Mouse (Mus musculus): ENCODE measurements around the gene Eml6. TPM values are rescaled to one million over a fixed set of nuclear protein-coding genes. Genes with fewer than 3 reads are reported as not detected.
"Not testable (repeated sequence)": the region's sequence is repeated elsewhere in the genome, so short reads cannot be mapped to it uniquely, and the experiment has no call there.

The Eml6 gene
- polyA plus RNA-seq, 1 experiment, result not detected

DNA sequence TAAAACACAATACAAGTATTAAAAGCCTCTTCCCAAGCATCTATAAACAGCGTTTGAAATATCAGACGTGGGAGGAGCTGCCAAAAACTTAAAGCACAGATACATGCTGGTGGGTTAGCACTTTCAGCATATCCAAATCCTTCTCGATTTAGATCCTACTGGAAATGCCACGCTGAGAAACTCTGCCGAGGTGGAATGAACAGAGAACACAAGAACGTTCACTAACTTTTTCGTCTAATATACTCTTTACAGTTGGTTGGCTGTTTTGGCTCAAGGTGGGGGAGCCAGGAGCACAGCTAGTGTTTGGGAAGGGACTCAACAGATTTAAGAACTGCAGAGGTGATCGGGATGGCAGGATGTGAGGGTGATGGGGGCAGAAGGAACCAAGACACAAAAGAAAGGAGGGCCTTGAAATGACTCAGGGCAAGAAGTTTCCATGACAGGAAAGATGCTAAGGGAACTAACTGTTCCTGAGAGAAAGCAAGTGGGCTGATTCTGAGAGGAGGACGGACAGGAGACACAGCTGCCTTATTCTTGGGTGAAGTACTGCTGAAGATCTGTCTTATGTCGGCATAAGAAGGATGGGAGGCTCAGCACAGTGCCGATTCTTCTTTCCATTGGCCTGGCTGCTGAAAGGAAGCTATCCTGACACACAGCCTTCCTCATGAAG is 259.4 kb downstream of the Eml6 start:
- H3K4me3 ChIP-seq (replicated peaks), result no peak overlapping the region
- H3K36me3 ChIP-seq (ENCODE audit: control insufficient read depth), result no peaks in the 10 kb centered on the region
- no peaks in the 10 kb centered on the region for H3K9me3 ChIP-seq (ENCODE audit: control insufficient read depth, low read length)
- H3K27me3 ChIP-seq (ENCODE audit: control insufficient read depth), result no peaks in the 10 kb centered on the region; the same call in 1 of the 2 replicates
- no peak for TF ChIP-seq TAL1 (IDR thresholded peaks at IDR 0.05; ENCODE audit: low read length)
- TF ChIP-seq GATA1 (IDR thresholded peaks at IDR 0.05; ENCODE audit: low read length), result no peak
- no peaks in the 10 kb centered on the region for H3K4me1 ChIP-seq (ENCODE audit: control insufficient read depth)

DNA sequence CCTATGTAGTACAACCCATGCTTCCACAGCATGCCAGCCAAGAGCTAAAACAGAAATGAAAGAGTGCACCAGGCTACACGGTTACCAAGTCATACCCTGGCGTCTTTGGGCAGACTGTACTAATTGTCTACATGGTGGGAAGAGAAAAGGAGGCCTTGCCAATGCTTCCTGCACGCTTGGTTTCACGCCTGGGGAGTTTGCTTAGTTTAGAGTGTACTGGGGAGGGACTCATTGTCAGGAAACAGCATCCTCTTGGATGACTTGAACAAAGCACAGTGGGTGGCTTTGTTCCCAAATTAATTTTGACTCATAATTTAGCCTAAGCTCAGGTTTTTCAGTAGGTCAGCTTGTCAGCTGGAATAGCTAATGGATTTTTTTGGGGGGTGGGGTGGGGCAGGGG is 260.8 kb downstream of the Eml6 start:
- H3K4me1 ChIP-seq (ENCODE audit: control insufficient read depth), result no peaks in the 10 kb centered on the region
- H3K27me3 ChIP-seq (ENCODE audit: control insufficient read depth), result no peaks in the 10 kb centered on the region; the same call in 1 of the 2 replicates
- no peaks in the 10 kb centered on the region for H3K9me3 ChIP-seq (ENCODE audit: control insufficient read depth, low read length)
- no peaks in the 10 kb centered on the region for H3K36me3 ChIP-seq (ENCODE audit: control insufficient read depth)
- TF ChIP-seq TAL1 (IDR thresholded peaks at IDR 0.05; ENCODE audit: low read length) (no peak), GATA1 (IDR thresholded peaks at IDR 0.05; ENCODE audit: low read length) (no peak)
- H3K4me3 ChIP-seq (replicated peaks), result no peak overlapping the region

DNA sequence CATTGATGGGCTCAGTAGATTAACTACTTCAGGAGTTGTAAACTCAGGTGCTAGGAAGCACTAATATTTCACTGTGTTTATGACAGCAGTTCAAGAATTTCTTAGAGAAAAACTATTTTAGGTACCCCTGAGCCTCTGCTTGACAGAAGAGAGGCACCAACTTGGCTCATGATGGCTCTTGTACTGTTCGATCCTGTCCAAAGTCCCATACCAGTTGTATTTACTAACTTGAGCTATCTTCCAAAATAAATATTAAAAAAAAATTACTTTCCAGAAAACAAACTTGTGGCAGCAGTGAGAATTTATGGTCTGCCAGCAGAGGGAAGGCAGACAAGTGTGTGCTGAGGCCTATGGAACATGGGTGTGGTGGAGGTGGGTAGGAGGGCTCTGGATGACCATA is 263.1 kb downstream of the Eml6 start:
- no peaks in the 10 kb centered on the region for H3K36me3 ChIP-seq (ENCODE audit: control insufficient read depth)
- H3K4me3 ChIP-seq (replicated peaks), result no peak overlapping the region
- H3K27me3 ChIP-seq (ENCODE audit: control insufficient read depth), result no peaks in the 10 kb centered on the region; the same call in 1 of the 2 replicates
- TF ChIP-seq TAL1 (IDR thresholded peaks at IDR 0.05; ENCODE audit: low read length) (no peak), GATA1 (IDR thresholded peaks at IDR 0.05; ENCODE audit: low read length) (no peak)
- no peaks in the 10 kb centered on the region for H3K9me3 ChIP-seq (ENCODE audit: control insufficient read depth, low read length)
- H3K4me1 ChIP-seq (ENCODE audit: control insufficient read depth), result no peaks in the 10 kb centered on the region

DNA sequence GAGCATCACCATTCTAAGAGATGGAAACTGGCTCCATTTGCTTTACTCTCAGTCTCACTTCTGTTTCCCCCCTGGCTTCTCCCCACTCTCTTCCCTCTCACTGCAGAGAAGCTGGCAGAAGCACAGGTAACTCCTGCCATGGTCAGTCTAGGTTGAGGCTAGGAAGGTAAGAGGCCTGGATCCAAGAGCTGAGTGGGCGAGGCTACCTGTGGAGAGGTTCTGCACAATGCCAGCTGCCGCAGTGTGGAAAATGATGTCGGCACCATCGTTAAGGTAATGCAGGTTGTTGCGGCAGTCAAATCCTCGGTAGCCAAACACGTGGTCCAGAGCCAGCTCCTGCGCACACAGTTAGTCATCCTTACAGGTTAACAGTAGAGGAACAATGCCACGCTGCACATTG is 264.4 kb downstream of the Eml6 start:
- no peaks in the 10 kb centered on the region for H3K4me1 ChIP-seq (ENCODE audit: control insufficient read depth)
- TF ChIP-seq TAL1 (IDR thresholded peaks at IDR 0.05; ENCODE audit: low read length) (no peak), GATA1 (IDR thresholded peaks at IDR 0.05; ENCODE audit: low read length) (no peak)
- H3K9me3 ChIP-seq (ENCODE audit: control insufficient read depth, low read length), result no peaks in the 10 kb centered on the region
- no peaks in the 10 kb centered on the region for H3K36me3 ChIP-seq (ENCODE audit: control insufficient read depth)
- no peaks in the 10 kb centered on the region for H3K27me3 ChIP-seq (ENCODE audit: control insufficient read depth)
- no peak overlapping the region for H3K4me3 ChIP-seq (replicated peaks)

DNA sequence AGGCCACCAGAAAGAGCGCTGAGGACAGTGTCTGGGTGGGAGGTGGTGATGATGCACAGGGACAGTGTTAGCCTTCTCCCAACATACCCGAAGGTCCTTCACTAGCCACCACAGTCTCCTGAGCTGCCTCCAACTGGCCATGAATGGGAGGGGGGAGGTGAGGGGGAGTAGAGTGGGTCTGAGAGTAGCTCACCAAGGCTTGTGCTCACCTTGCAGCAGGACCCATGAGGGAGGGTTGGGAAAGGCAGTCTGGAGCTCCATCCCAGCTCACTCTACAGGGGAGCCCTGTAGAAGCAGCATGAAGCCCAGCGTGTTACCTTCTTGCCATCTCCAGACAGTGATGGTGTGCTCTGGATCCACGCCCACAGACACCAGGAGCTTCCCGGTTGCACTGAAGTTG is 267.2 kb downstream of the Eml6 start:
- TF ChIP-seq TAL1 (IDR thresholded peaks at IDR 0.05; ENCODE audit: low read length) (no peak), GATA1 (IDR thresholded peaks at IDR 0.05; ENCODE audit: low read length) (no peak)
- Histone ChIP-seq H3K4me3 (replicated peaks) (no peak overlapping the region), H3K9me3 (ENCODE audit: control insufficient read depth, low read length) (no peaks in the 10 kb centered on the region), H3K27me3 (ENCODE audit: control insufficient read depth) (no peaks in the 10 kb centered on the region), H3K4me1 (ENCODE audit: control insufficient read depth) (no peaks in the 10 kb centered on the region), H3K36me3 (ENCODE audit: control insufficient read depth) (no peaks in the 10 kb centered on the region)

DNA sequence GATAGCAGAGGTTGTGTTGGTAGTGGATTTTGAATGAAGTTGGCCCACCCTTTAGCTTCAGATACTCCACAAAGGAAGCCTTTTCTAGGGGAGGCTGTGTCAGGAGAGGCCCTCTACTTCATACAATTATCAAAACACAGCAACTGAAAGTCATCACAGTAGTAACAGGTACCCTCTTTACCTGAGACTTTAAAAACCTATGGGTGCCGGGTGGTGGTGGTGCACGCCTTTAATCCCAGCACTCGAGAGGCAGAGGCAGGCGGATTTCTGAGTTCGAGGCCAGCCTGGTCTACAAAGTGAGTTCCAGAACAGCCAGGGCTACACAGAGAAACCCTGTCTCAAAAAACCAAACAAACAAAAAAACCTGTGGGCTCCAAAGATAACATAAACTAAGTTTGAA is 269.8 kb downstream of the Eml6 start:
- H3K36me3 ChIP-seq (ENCODE audit: control insufficient read depth); H3K27me3 ChIP-seq (ENCODE audit: control insufficient read depth); H3K9me3 ChIP-seq (ENCODE audit: control insufficient read depth, low read length); H3K4me3 ChIP-seq (replicated peaks); H3K4me1 ChIP-seq (ENCODE audit: control insufficient read depth): not testable (repeated sequence)

DNA sequence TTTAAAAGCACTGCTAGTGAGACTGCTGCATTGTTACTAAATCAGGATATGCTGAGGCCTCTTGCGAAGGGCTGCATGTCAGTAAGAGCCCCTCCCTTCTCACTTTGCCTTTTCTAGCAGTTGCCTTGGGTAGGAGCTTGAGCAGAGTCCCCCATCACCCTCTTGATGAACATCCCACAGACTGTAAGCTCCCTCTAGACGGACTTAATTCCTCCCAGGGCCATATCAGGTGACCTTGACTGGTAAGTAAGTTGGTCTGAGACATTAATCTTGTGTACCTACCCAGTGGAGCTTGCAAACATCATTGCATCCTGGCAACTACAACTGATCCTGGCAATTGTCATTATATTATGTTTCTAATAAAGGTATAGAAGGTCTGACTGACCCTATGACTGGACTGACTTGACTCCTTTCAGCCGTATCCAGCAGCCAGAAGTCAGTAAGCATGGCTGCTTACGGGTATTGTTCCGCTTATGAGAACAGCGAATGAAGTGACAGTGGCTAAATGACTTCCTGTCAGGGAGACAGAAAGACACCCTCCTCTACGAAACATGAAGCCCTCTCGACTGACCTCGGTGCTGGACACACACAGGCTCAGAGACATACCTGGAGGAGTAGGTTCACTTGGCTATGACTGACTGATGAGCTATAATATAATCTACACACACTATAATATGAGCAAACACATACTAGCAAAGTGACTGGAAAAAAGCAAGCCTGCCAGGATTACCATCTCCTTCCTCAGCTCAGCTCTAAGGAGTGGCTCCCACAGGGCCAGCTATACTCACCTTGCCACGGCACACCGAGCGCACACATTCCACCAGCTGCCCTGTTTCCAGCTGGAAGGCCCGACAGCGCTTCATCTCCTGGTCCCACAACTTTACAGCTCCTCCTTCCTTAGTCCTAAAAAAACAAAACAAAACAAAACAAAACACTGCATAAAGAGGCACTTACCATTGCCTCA is 273.9 kb downstream of the Eml6 start:
- Histone ChIP-seq H3K27me3 (ENCODE audit: control insufficient read depth) (no peaks in the 10 kb centered on the region), H3K4me3 (replicated peaks) (no peak overlapping the region), H3K36me3 (ENCODE audit: control insufficient read depth) (peaks cover 3% of the 10 kb centered on the region), H3K9me3 (ENCODE audit: control insufficient read depth, low read length) (no peaks in the 10 kb centered on the region), H3K4me1 (ENCODE audit: control insufficient read depth) (no peaks in the 10 kb centered on the region)
- TF ChIP-seq TAL1 (IDR thresholded peaks at IDR 0.05; ENCODE audit: low read length), result no peak
- TF ChIP-seq GATA1 (IDR thresholded peaks at IDR 0.05; ENCODE audit: low read length), result no peak

DNA sequence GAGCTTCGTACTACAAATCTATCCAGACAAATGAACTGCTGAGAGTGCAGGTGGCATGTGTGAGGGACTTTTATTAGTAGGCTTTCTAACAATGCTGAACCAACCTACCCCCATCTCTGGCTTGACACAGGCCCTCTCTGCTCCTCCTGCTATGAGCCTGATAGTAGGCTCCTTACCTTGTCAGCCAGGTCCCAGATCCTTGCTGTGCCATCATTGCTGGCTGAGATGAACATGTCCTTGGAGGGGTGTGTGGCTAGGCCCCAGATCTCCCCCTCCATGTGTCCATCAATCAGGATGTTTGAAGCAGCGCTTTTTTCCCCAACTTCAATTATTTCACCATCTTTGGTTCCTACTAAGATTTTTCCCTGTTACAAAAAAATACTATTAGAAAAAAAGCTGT is 274.8 kb downstream of the Eml6 start:
- TF ChIP-seq GATA1 (IDR thresholded peaks at IDR 0.05; ENCODE audit: low read length) (no peak), TAL1 (IDR thresholded peaks at IDR 0.05; ENCODE audit: low read length) (no peak)
- H3K4me3 ChIP-seq (replicated peaks), result no peak overlapping the region
- no peaks in the 10 kb centered on the region for H3K27me3 ChIP-seq (ENCODE audit: control insufficient read depth)
- H3K9me3 ChIP-seq (ENCODE audit: control insufficient read depth, low read length), result no peaks in the 10 kb centered on the region
- H3K36me3 ChIP-seq (ENCODE audit: control insufficient read depth), result peaks cover 11% of the 10 kb centered on the region
- H3K4me1 ChIP-seq (ENCODE audit: control insufficient read depth), result no peaks in the 10 kb centered on the region

DNA sequence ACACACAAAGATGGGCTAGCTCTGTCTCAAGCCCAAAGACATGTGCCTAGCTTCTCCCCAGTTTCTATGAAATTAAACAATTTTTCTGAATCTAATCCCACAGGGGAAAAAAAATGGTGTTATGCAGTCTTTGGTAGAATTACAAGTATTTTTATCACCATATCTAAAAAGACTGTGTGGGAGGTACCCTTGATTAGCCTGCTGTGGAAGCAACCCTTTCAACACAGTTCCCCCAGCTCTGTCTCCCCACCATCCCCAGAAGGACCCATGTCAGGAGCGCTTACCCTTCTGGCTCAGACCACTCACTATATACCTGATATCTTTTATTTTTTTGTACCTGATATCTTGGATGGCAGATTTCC is 276.4 kb downstream of the Eml6 start:
- H3K9me3 ChIP-seq (ENCODE audit: control insufficient read depth, low read length), result no peaks in the 10 kb centered on the region
- H3K4me1 ChIP-seq (ENCODE audit: control insufficient read depth), result no peaks in the 10 kb centered on the region
- no peak for TF ChIP-seq GATA1 (IDR thresholded peaks at IDR 0.05; ENCODE audit: low read length)
- no peak for TF ChIP-seq TAL1 (IDR thresholded peaks at IDR 0.05; ENCODE audit: low read length)
- H3K36me3 ChIP-seq (ENCODE audit: control insufficient read depth), result peaks cover 18% of the 10 kb centered on the region
- H3K27me3 ChIP-seq (ENCODE audit: control insufficient read depth), result no peaks in the 10 kb centered on the region
- no peak overlapping the region for H3K4me3 ChIP-seq (replicated peaks)
